Mouse (Mus musculus) bone marrow, adult 2 months (tissue): ENCODE data around the gene Psg22.

Experiments used
- CTCF ChIP-seq: fragments of 200-500 bp; IDR thresholded peaks from 2 replicates; pipeline ENCODE4 v1.5.1; 2011; ENCODE audit warnings: low read length, control low read depth; ENCODE audit not compliant: control insufficient read depth, insufficient read depth
- POLR2A ChIP-seq: fragments of 200-500 bp; IDR thresholded peaks from 2 replicates; pipeline ENCODE4 v1.6.1; 2011; ENCODE audit warnings: low read depth, mild to moderate bottlenecking, control low read depth, low read length, borderline replicate concordance; ENCODE audit not compliant: control insufficient read depth

DNA sequence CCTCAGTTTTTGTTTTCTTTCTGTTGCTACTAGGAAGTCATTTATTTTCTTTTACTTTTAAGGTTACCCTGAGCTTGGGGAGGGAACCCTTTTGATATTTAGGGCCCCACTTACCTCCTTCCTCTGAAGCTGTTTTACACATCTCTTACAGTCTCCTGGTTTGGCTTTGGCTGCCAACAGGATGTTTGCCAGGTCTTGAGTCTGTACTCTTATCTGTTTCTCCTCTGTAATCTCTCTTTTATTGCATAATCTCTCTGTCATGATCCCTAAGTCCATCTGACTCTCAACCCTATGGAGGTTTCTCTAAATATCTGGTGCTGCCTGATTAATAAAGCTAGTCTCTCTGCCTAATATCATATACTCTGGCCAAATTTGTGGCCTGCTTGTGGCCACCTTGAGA, 15.2 kb downstream of the Psg22 start:
- TF ChIP-seq POLR2A (no peak), CTCF (no peak)
